Mouse (Mus musculus) olfactory bulb, adult 2 months (tissue): ENCODE measurements around the gene Tbx5.

Source experiments
- CTCF ChIP-seq: fragments of 200-500 bp; IDR thresholded peaks from 2 replicates; pipeline ENCODE4 v1.5.1; 2012; ENCODE audit warnings: low read depth, mild to moderate bottlenecking, low read length, moderate library complexity; ENCODE audit not compliant: insufficient read depth
- POLR2A ChIP-seq: fragments of 200-500 bp; IDR thresholded peaks from 2 replicates; pipeline ENCODE4 v1.6.1; 2012; ENCODE audit warnings: mild to moderate bottlenecking, low read depth, low read length, moderate library complexity; ENCODE audit not compliant: insufficient read depth

DNA sequence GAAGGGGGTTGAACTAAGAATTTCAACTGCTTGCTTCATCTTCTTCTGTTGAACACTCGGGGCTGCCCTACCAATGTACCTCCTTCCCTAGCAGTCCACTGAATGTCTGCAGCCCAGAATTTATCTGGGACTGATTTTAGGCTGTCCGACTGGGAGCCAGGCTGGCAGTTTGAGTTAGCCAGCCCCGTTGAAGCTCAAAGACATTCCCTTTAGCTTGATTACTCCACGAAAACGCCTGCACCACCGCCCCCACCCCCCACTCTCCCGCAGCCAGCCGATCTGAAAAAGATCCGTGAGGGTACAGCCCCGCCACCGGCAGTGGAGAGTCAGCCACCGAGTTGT, 3.4 kb downstream of the Tbx5 start:
- no peak for TF ChIP-seq CTCF
- no peak for TF ChIP-seq POLR2A
